Mouse (Mus musculus): ENCODE measurements at regions not wholly inside any gene's neighbourhood (a gene's known extent, or its start where the extent isn't known, plus 50 kb on each side); places are given as distances from the start of the nearest gene placed in this dataset.

- DNase-seq (ENCODE audit: low spot score in 2 of 2) = peak in 1 of 2 experiments; percentile 13
Observed at GRCm38 (mm10) chrX:14592793-14593192, 381.8 kb downstream of the H2al1n start.

DNA sequence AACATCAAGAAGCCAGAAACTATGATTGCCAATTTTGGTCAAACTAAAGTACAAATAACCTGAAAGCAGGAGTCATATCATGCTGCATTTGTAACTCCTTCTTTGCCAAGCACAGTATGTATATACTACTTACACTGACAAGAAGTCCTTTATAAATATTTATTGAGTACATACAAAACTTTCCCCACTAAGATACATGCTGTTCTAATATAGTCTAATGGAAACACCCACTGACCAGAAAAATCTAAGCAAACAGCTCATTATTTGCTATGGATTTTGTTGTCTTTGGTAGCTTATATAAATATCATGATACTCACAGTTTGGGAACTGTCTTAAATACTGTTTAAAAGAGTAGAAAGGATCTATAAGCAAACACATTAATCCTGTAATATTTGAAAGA is 385.9 kb downstream of the H2al1n start:
- no peak for DNase-seq (ENCODE audit: low spot score in 2 of 2)

- DNase-seq (ENCODE audit: low spot score in 2 of 2) = no peak
Observed at GRCm38 (mm10) chrX:14601916-14602315, 391.0 kb downstream of the H2al1n start.

GRCm38 (mm10) chrX:14609196-14609595 is 398.2 kb downstream of the H2al1n start:
- DNase-seq (ENCODE audit: low spot score in 2 of 2) = no peak

DNA sequence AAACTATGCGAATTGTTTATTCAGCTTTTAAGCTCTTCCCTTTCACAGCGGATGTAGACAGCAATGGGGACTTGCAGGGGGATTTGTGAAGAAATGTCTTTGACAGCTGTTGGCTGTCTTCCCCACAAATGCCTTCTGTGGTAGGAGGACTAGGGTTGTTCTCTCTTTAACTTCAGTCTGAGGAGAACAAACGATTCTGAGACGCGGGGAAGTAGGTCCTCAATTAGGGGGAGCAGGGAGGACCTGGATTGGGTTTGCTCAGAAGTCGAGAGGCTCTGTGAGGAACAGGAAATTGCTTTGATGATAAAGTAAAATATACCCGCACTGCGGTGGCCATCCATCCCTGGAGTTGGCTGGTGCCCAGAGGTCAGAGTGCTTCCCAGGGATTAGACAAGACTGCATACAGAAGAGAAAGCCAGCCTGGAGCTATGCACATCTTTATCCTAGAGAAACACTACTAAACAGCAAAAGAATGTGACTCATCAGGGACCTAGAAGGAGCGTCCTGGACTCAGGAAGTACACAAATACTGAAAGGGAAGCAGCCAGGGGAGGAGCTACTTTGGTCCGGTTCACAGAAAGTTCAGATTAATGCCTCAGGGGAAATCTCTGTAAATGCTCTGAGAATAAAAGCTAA is 417.4 kb downstream of the H2al1n start:
- DNase-seq (ENCODE audit: low spot score in 2 of 2) = peak; percentile 55 to 74

GRCm38 (mm10) chrX:14639378-14639777 is 428.4 kb downstream of the H2al1n start:
- no peak for DNase-seq (ENCODE audit: low spot score in 2 of 2)

- no peak for DNase-seq (ENCODE audit: low spot score in 2 of 2)
Observed at GRCm38 (mm10) chrX:14664852-14665251, 453.9 kb downstream of the H2al1n start.

DNA sequence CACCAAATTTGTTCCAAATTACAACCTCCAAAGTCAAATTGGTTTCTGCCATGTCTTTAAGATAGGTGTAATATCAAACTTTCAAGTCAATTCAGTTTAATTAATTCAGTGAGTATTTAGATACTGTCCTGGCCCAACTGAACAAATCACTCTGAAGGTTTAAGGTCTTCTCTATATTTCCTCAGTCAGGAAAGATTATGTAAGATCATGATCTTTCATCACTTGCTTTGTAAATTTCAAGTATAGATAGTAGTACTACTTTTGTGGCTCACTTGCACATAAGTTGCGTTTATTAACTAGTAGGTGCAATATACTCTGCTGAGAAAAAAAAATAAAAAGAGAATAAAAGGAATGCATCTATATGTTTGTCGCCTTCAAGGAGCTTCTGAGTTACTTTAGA is 485.4 kb downstream of the H2al1n start:
- DNase-seq (ENCODE audit: low spot score in 2 of 2) = no peak

DNA sequence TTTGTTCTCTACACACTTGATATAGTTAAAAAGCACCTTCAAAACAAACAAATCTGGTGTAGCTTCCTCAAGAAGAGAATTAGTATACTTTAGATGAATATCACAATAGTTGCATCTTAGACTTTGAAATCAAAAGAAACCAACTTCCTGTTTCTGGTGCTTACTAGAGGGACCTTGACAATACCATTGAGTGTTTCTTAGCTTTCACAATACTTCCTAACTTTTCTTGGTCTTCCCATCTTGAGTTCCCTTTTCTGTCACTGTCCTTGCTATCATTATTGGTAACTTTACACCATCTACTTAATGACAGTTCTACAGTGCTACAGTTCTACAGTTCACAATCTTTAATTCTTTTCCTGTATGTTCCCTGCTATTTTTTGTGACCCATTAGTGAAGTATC is 528.1 kb downstream of the H2al1n start:
- no peak for DNase-seq (ENCODE audit: low spot score in 2 of 2)

All from heart, adult 9 months (tissue).